Mouse (Mus musculus) liver, adult (tissue): Measurements from ENCODE around the gene Tpte.
A peak's percentile ranks its signal among the peaks of the same experiment; 100 is the strongest.

Experiments used
- GATA4 ChIP-seq: IDR thresholded peaks from 2 replicates; pipeline ENCODE4 v1.6.1; 2014; ENCODE audit warnings: mild to moderate bottlenecking, low read length; ENCODE audit not compliant: insufficient replicate concordance

The Tpte gene

GRCm38 (mm10) chr8:22399285-22399880 lies 116.1 kb downstream of the Tpte start:
- TF ChIP-seq GATA4, result no peak

- TF ChIP-seq GATA4, result peak; percentile 90; the same call in 1 of the 2 replicates
These were observed 117.4 kb downstream of the Tpte start for GRCm38 (mm10) chr8:22400593-22400992.

- TF ChIP-seq GATA4, result no peak
These were observed 120.0 kb downstream of the Tpte start for GRCm38 (mm10) chr8:22403235-22403634.

- no peak for TF ChIP-seq GATA4
These were observed 122.5 kb downstream of the Tpte start for GRCm38 (mm10) chr8:22405733-22406132.

GRCm38 (mm10) chr8:22410688-22411281 lies 127.5 kb downstream of the Tpte start:
- TF ChIP-seq GATA4, result no peak

- TF ChIP-seq GATA4, result peak; percentile 42; the same call in 1 of the 2 replicates
These were observed 128.1 kb downstream of the Tpte start, which contains the start of gene Mrps31 for GRCm38 (mm10) chr8:22411282-22411702. Mrps31 (plus strand) TSS chr8:22411361.

- TF ChIP-seq GATA4, result no peak
These were observed 128.7 kb downstream of the Tpte start for GRCm38 (mm10) chr8:22411971-22412370.
